Mouse (Mus musculus): ENCODE results near the gene Olfr345. TPM values are rescaled to one million over a fixed set of nuclear protein-coding genes. Genes with fewer than 3 reads are reported as not detected.

Gene Olfr345
- not detected for total RNA-seq (2022)

GRCm38 (mm10) chr2:36639741-36640140 lies at the start of gene Olfr345:
TSS of gene Olfr345 (plus strand) at chr2:36640041.
- no peak for DNase-seq (ENCODE audit: low spot score in 2 of 2)

GRCm38 (mm10) chr2:36685488-36685887 lies 45.6 kb downstream of the Olfr345 start, which contains the start of gene Olfr346:
TSS of gene Olfr346 (plus strand) at chr2:36685788.
- no peak for DNase-seq (ENCODE audit: low spot score in 2 of 2)

Other genes with a start within 250 kb of the Olfr345 start
- gene Olfr339, start 221.1 kb upstream of the Olfr345 start, total RNA-seq (2022), result not detected
- not detected for gene Olfr340, start 187.5 kb upstream of the Olfr345 start, total RNA-seq (2022)
- gene Olfr341, start 157.6 kb upstream of the Olfr345 start, total RNA-seq (2022), result not detected
- not detected for gene Olfr342, start 115.0 kb upstream of the Olfr345 start, total RNA-seq (2022)
- gene Olfr344, start 73.4 kb upstream of the Olfr345 start, total RNA-seq (2022), result not detected
- not detected for gene Olfr346, start 45.7 kb downstream of the Olfr345 start, total RNA-seq (2022)
- not detected for gene Olfr347, start 91.9 kb downstream of the Olfr345 start, total RNA-seq (2022)
- not detected for gene Olfr348, start 144.2 kb downstream of the Olfr345 start, total RNA-seq (2022)
- gene Olfr50, start 150.5 kb downstream of the Olfr345 start, total RNA-seq (2022), result not detected
- gene Olfr3, start 177.0 kb downstream of the Olfr345 start, total RNA-seq (2022), result not detected
- gene Olfr350, start 206.3 kb downstream of the Olfr345 start, total RNA-seq (2022), result not detected
- not detected for gene Olfr351, start 222.6 kb downstream of the Olfr345 start, total RNA-seq (2022)
- not detected for gene Olfr352, start 228.4 kb downstream of the Olfr345 start, total RNA-seq (2022)

All from left cerebral cortex, adult 8-10 months (tissue).